Mouse (Mus musculus): ENCODE data around the gene Pbsn.
"Not testable (repeated sequence)": the region's sequence is repeated elsewhere in the genome, so short reads cannot be mapped to it uniquely, and the experiment has no call there.

DNA sequence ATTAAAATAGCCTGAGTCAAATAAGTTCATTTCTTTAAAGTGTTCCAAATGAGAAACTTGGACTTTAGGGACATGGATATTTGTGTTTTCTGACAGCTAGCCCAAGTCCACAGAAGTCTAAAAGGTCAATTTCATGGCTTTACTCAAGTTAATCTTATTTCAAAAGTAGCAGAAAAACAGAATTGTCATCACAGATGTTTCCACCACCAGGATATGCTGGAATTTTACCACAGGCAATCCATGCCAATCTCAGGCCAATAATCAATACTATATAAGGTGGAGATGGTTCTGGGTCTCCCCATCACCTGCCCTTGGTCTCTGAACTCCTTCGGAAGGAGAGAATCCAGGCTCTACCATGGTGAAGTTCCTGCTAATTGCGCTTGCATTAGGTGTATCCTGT, 11.0 kb upstream of the Pbsn start, which contains the start of gene Gm14744:
- not testable (repeated sequence) for TF ChIP-seq POLR2A (IDR thresholded peaks at IDR 0.05; ENCODE audit: low read depth, low read length); CTCF (IDR thresholded peaks at IDR 0.05; ENCODE audit: extremely low read depth, insufficient read depth, insufficient read length, insufficient replicate concordance)
